Comparison of ENCODE assay signal across 15 mouse cellular contexts in genomic region chr9:25357589-25357988, GRCm38 (mm10).
"Had no signal": no experiment of that assay in that cellular context is flagged by ENCODE, and none has a peak within 500 bp of the region (broad histone marks: within the 10 kb centered on the region; RNA-seq: fewer than 3 reads in every experiment).

No protein-coding gene starts in this region.

- H3K27me3 ChIP-seq: neural tube, embryonic 15.5 days; stomach, embryonic 15.5 days had no signal

- H3K4me1 ChIP-seq: neural tube, embryonic 15.5 days; stomach, embryonic 15.5 days had no signal

- H3K4me2 ChIP-seq: neural tube, embryonic 15.5 days; stomach, embryonic 15.5 days had no signal

- H3K27ac ChIP-seq: neural tube, embryonic 15.5 days; stomach, embryonic 15.5 days; stomach, postnatal 0 days had no signal

- H3K9me3 ChIP-seq: neural tube, embryonic 15.5 days; stomach, embryonic 15.5 days had no signal

- H3K4me3 ChIP-seq: neural tube, embryonic 15.5 days; stomach, embryonic 15.5 days had no signal

- DNase-seq: retina, postnatal 1 day; right cerebral cortex, adult 18-20 months; right cerebral cortex, postnatal 14 days; right cerebral cortex, postnatal 25 days; right cerebral cortex, postnatal 4 days; spleen, adult 18-20 months; thymus, adult 18-20 months; thymus, adult 2 months; thymus, postnatal 14 days; thymus, postnatal 25 days; thymus, postnatal 36 days; thymus, postnatal 4 days had no signal

- H3K36me3 ChIP-seq: neural tube, embryonic 15.5 days; stomach, embryonic 15.5 days had no signal

- H3K9ac ChIP-seq: neural tube, embryonic 15.5 days; stomach, embryonic 15.5 days had no signal
